Mouse (Mus musculus) heart, embryonic 16.5 days (tissue): ENCODE measurements around the gene Myl12a. TPM values are rescaled to one million over a fixed set of nuclear protein-coding genes. Genes with fewer than 3 reads are reported as not detected.
A peak's percentile ranks its signal among the peaks of the same experiment; 100 is the strongest.

Experiments used
- ATAC-seq: fragments of 200-750 bp; cut with Nextera tagmentation; replicated peaks from 2 replicates; pipeline ENCODE4 v1.8.0; 2017; ENCODE audit warnings: moderate number of reproducible peaks; ENCODE audit not compliant: insufficient read depth, low FRiP score; ENCODE audit errors: extremely low read depth
- H3K27ac ChIP-seq: fragments of 300-500 bp; sonication (generic); 2 replicates; pipeline ENCODE4 v1.5.1; 2014; ENCODE audit warnings: mild to moderate bottlenecking, low read length, control low read depth, moderate library complexity
- H3K27me3 ChIP-seq: fragments of 300-500 bp; sonication (generic); 2 replicates; pipeline ENCODE4 v1.6.1; 2014; ENCODE audit warnings: low read length, mixed read lengths; ENCODE audit not compliant: control insufficient read depth, insufficient read depth
- H3K36me3 ChIP-seq: fragments of 300-500 bp; sonication (generic); 2 replicates; pipeline ENCODE4 v1.6.1; 2014; ENCODE audit not compliant: control insufficient read depth, insufficient read depth
- H3K4me1 ChIP-seq: fragments of 300-500 bp; sonication (generic); 2 replicates; pipeline ENCODE4 v1.6.1; 2014; ENCODE audit warnings: low read length, mixed read lengths; ENCODE audit not compliant: control insufficient read depth, insufficient read depth
- H3K4me2 ChIP-seq: fragments of 300-500 bp; sonication (generic); 2 replicates; pipeline ENCODE4 v1.6.1; 2014; ENCODE audit warnings: low read depth, mild to moderate bottlenecking, control low read depth, low read length
- H3K4me3 ChIP-seq: fragments of 300-500 bp; sonication (generic); 2 replicates; pipeline ENCODE4 v1.5.1; 2014; ENCODE audit warnings: mild to moderate bottlenecking, control low read depth, low read length
- H3K9ac ChIP-seq: fragments of 300-500 bp; sonication (generic); 2 replicates; pipeline ENCODE4 v1.6.1; 2014; ENCODE audit warnings: low read length, control low read depth
- H3K9me3 ChIP-seq: fragments of 300-500 bp; sonication (generic); replicated peaks from 2 replicates; pipeline ENCODE4 v1.6.1; 2016; ENCODE audit warnings: low read length; ENCODE audit not compliant: control insufficient read depth
- WGBS: fragments of 180-500 bp; shearing (Covaris S2); extraction: QIAGEN DNeasy Blood & Tissue Kit; methylation state at CpG from one replicate; pipeline ENCODE4 v1.1.7; 2014; 5-methylcytosine and 5-hydroxymethylcytosine counted together
- polyA plus RNA-seq: library from polyadenylated mRNA; unstranded; fragments of >200 nt; fragmentation: Nextera tagmentation; extraction: Ambion mirVana; gene quantifications from 2 replicates; pipeline ENCODE4 v1.2.1, GENCODE M21; 2015

The Myl12a gene
- polyA plus RNA-seq, 1 experiment from 2014 or later: 686 TPM

GRCm38 (mm10) chr17:70989991-70990390 lies 12.7 kb downstream of the Myl12a start:
- peak; percentile 14 for ATAC-seq
- no peaks in the 10 kb centered on the region for H3K9me3 ChIP-seq
- no peaks in the 10 kb centered on the region for H3K27me3 ChIP-seq
- H3K27ac ChIP-seq: peak overlapping the region; percentile 91
- peak overlapping the region; percentile 86 for H3K4me2 ChIP-seq
- 3% methylated on average over 24 of the region's 24 CpGs for WGBS
- peaks cover 18% of the 10 kb centered on the region for H3K36me3 ChIP-seq
- peak overlapping the region; percentile 86 for H3K9ac ChIP-seq
- peaks cover 49% of the 10 kb centered on the region for H3K4me1 ChIP-seq
- H3K4me3 ChIP-seq: peak overlapping the region; percentile 85

GRCm38 (mm10) chr17:70989430-70989829 lies 13.2 kb downstream of the Myl12a start:
- Histone ChIP-seq H3K4me1 (peaks cover 44% of the 10 kb centered on the region), H3K27ac (no peak overlapping the region), H3K4me2 (peak overlapping the region; percentile 86), H3K9ac (peak overlapping the region; percentile 86), H3K4me3 (peak overlapping the region; percentile 85), H3K36me3 (peaks cover 14% of the 10 kb centered on the region), H3K9me3 (no peaks in the 10 kb centered on the region), H3K27me3 (peaks cover 3% of the 10 kb centered on the region; the same call in 1 of the 2 replicates)
- no peak for ATAC-seq
- WGBS: 51% methylated on average over 8 of the region's 8 CpGs

- no peaks in the 10 kb centered on the region for H3K9me3 ChIP-seq
- H3K27me3 ChIP-seq: peaks cover 4% of the 10 kb centered on the region; the same call in 1 of the 2 replicates
- peaks cover 35% of the 10 kb centered on the region for H3K4me1 ChIP-seq
- H3K27ac ChIP-seq: no peak overlapping the region
- 86% methylated on average over 12 of the region's 12 CpGs for WGBS
- H3K4me3 ChIP-seq: no peak overlapping the region
- no peak for ATAC-seq
- H3K36me3 ChIP-seq: peaks cover 11% of the 10 kb centered on the region
- H3K9ac ChIP-seq: no peak overlapping the region
- H3K4me2 ChIP-seq: no peak overlapping the region
Observed at GRCm38 (mm10) chr17:70988337-70988767, 14.3 kb downstream of the Myl12a start.

GRCm38 (mm10) chr17:70986831-70987660 lies 15.6 kb downstream of the Myl12a start:
- ATAC-seq: no peak

GRCm38 (mm10) chr17:70986355-70986740 lies 16.3 kb downstream of the Myl12a start:
- H3K4me1 ChIP-seq: peaks cover 17% of the 10 kb centered on the region
- H3K4me2 ChIP-seq: no peak overlapping the region
- peaks cover 17% of the 10 kb centered on the region for H3K27me3 ChIP-seq
- no peak for ATAC-seq
- H3K4me3 ChIP-seq: no peak overlapping the region
- no peak overlapping the region for H3K9ac ChIP-seq
- H3K9me3 ChIP-seq: no peaks in the 10 kb centered on the region
- peaks cover 8% of the 10 kb centered on the region for H3K36me3 ChIP-seq
- H3K27ac ChIP-seq: no peak overlapping the region
- WGBS: 77% methylated on average over 6 of the region's 6 CpGs

More at GRCm38 (mm10) chr17:70986831-70987660, 15.6 kb downstream of the Myl12a start:
- whole genome bisulfite sequencing: 84% methylated on average over 15 of the region's 15 CpGs
- H3K4me2 ChIP-seq: no peak overlapping the region
- H3K4me3 ChIP-seq: no peak overlapping the region
- no peak overlapping the region for H3K9ac ChIP-seq
- H3K9me3 ChIP-seq: no peaks in the 10 kb centered on the region
- peaks cover 12% of the 10 kb centered on the region for H3K27me3 ChIP-seq
- peaks cover 3% of the 10 kb centered on the region for H3K36me3 ChIP-seq
- no peak overlapping the region for H3K27ac ChIP-seq
- peaks cover 23% of the 10 kb centered on the region for H3K4me1 ChIP-seq

- no peaks in the 10 kb centered on the region for H3K9me3 ChIP-seq
- no peak overlapping the region for H3K4me3 ChIP-seq
- peaks cover 22% of the 10 kb centered on the region for H3K27me3 ChIP-seq
- H3K36me3 ChIP-seq: peaks cover 11% of the 10 kb centered on the region
- no peak for ATAC-seq
- no peak overlapping the region for H3K9ac ChIP-seq
- 81% methylated on average over 15 of the region's 15 CpGs for WGBS
- no peak overlapping the region for H3K27ac ChIP-seq
- H3K4me2 ChIP-seq: no peak overlapping the region
- peaks cover 12% of the 10 kb centered on the region for H3K4me1 ChIP-seq
Observed at GRCm38 (mm10) chr17:70985501-70986354, 16.9 kb downstream of the Myl12a start.

- Histone ChIP-seq H3K4me2 (peak overlapping the region; percentile 17; the same call in 1 of the 2 replicates), H3K27me3 (peaks cover 34% of the 10 kb centered on the region), H3K9ac (no peak overlapping the region), H3K4me3 (no peak overlapping the region; the same call in 1 of the 2 replicates), H3K4me1 (peaks cover 8% of the 10 kb centered on the region), H3K36me3 (peaks cover 11% of the 10 kb centered on the region), H3K9me3 (no peaks in the 10 kb centered on the region), H3K27ac (no peak overlapping the region)
- ATAC-seq: peak; percentile 86
- 70% methylated on average over 20 of the region's 20 CpGs for WGBS
Observed at GRCm38 (mm10) chr17:70979345-70980223, 23.1 kb downstream of the Myl12a start.

- 84% methylated on average over 6 of the region's 6 CpGs for WGBS
- no peak overlapping the region for H3K27ac ChIP-seq
- H3K9ac ChIP-seq: no peak overlapping the region
- no peak overlapping the region for H3K4me3 ChIP-seq
- H3K27me3 ChIP-seq: peaks cover 29% of the 10 kb centered on the region
- H3K36me3 ChIP-seq: peaks cover 20% of the 10 kb centered on the region
- no peak overlapping the region for H3K4me2 ChIP-seq
- peaks cover 12% of the 10 kb centered on the region for H3K4me1 ChIP-seq
- no peaks in the 10 kb centered on the region for H3K9me3 ChIP-seq
- no peak for ATAC-seq
Observed at GRCm38 (mm10) chr17:70977799-70978198, 24.9 kb downstream of the Myl12a start.
